Mouse (Mus musculus) splenic B cell, adult 2 months (primary cell): ENCODE measurements at regions not wholly inside any gene's neighbourhood (a gene's known extent, or its start where the extent isn't known, plus 50 kb on each side); places are given as distances from the start of the nearest gene placed in this dataset.
"Not testable (repeated sequence)": the region's sequence is repeated elsewhere in the genome, so short reads cannot be mapped to it uniquely, and the experiment has no call there.

Experiments used
- DNase-seq: peaks from one replicate; pipeline ENCODE4 v3.0.0-alpha.2; 2011; ENCODE audit warnings: low read depth, low spot score
- H3K27me3 ChIP-seq: 2 replicates; pipeline ENCODE4 v1.6.1; 2012; ENCODE audit warnings: mild to moderate bottlenecking, low read length, moderate library complexity, mixed read lengths; ENCODE audit not compliant: control insufficient read depth, poor library complexity, insufficient read depth, severe bottlenecking
- H3K36me3 ChIP-seq: 2 replicates; pipeline ENCODE4 v1.6.1; 2012; ENCODE audit warnings: mild to moderate bottlenecking, low read length, moderate library complexity, mixed read lengths; ENCODE audit not compliant: control insufficient read depth, poor library complexity, insufficient read depth, severe bottlenecking

GRCm38 (mm10) chr13:115911524-115912459, 397.7 kb downstream of the Isl1 start:
- DNase-seq = no peak
- Histone ChIP-seq H3K36me3 (no peaks in the 10 kb centered on the region), H3K27me3 (no peaks in the 10 kb centered on the region)

GRCm38 (mm10) chr13:115910866-115911449, 398.5 kb downstream of the Isl1 start:
- no peak for DNase-seq
- H3K27me3 ChIP-seq = no peaks in the 10 kb centered on the region
- H3K36me3 ChIP-seq = no peaks in the 10 kb centered on the region

GRCm38 (mm10) chr13:115880616-115881015, 428.9 kb downstream of the Isl1 start:
- DNase-seq = no peak
- Histone ChIP-seq H3K27me3 (no peaks in the 10 kb centered on the region), H3K36me3 (no peaks in the 10 kb centered on the region)

GRCm38 (mm10) chr13:115860480-115860879, 449.0 kb downstream of the Isl1 start:
- no peaks in the 10 kb centered on the region for H3K27me3 ChIP-seq
- no peak for DNase-seq
- H3K36me3 ChIP-seq = no peaks in the 10 kb centered on the region

GRCm38 (mm10) chr13:115856632-115857031, 452.9 kb downstream of the Isl1 start:
- H3K27me3 ChIP-seq = no peaks in the 10 kb centered on the region
- no peaks in the 10 kb centered on the region for H3K36me3 ChIP-seq
- no peak for DNase-seq

GRCm38 (mm10) chr13:115852689-115853356, 456.7 kb downstream of the Isl1 start:
- DNase-seq = no peak
- no peaks in the 10 kb centered on the region for H3K27me3 ChIP-seq
- H3K36me3 ChIP-seq = no peaks in the 10 kb centered on the region

- no peak for DNase-seq
- Histone ChIP-seq H3K27me3 (no peaks in the 10 kb centered on the region), H3K36me3 (no peaks in the 10 kb centered on the region)
These were observed 466.4 kb downstream of the Isl1 start for GRCm38 (mm10) chr13:115843121-115843520.

GRCm38 (mm10) chr13:115836203-115836768, 473.2 kb downstream of the Isl1 start:
- no peak for DNase-seq
- H3K27me3 ChIP-seq = no peaks in the 10 kb centered on the region
- H3K36me3 ChIP-seq = no peaks in the 10 kb centered on the region

GRCm38 (mm10) chr13:115825191-115825590, 484.3 kb downstream of the Isl1 start:
- no peak for DNase-seq
- H3K36me3 ChIP-seq = no peaks in the 10 kb centered on the region
- H3K27me3 ChIP-seq = no peaks in the 10 kb centered on the region

GRCm38 (mm10) chr13:115822527-115822926, 487.0 kb downstream of the Isl1 start:
- no peak for DNase-seq
- Histone ChIP-seq H3K27me3 (no peaks in the 10 kb centered on the region), H3K36me3 (no peaks in the 10 kb centered on the region)

- no peak for DNase-seq
- no peaks in the 10 kb centered on the region for H3K36me3 ChIP-seq
- no peaks in the 10 kb centered on the region for H3K27me3 ChIP-seq
These were observed 495.3 kb downstream of the Isl1 start for GRCm38 (mm10) chr13:115814211-115814610.

GRCm38 (mm10) chr13:115799294-115799693, 510.2 kb downstream of the Isl1 start:
- H3K36me3 ChIP-seq = no peaks in the 10 kb centered on the region
- no peaks in the 10 kb centered on the region for H3K27me3 ChIP-seq
- no peak for DNase-seq

GRCm38 (mm10) chr13:115751271-115751670, 558.2 kb downstream of the Isl1 start:
- no peak for DNase-seq
- no peaks in the 10 kb centered on the region; the same call in 1 of the 2 replicates for H3K27me3 ChIP-seq
- H3K36me3 ChIP-seq = no peaks in the 10 kb centered on the region

GRCm38 (mm10) chr13:115742080-115742479, 567.4 kb downstream of the Isl1 start:
- not testable (repeated sequence) for H3K36me3 ChIP-seq, H3K27me3 ChIP-seq, DNase-seq

GRCm38 (mm10) chr13:115727986-115728385, 581.5 kb downstream of the Isl1 start:
- Histone ChIP-seq H3K36me3 (no peaks in the 10 kb centered on the region), H3K27me3 (no peaks in the 10 kb centered on the region)
- DNase-seq = no peak
